Mouse (Mus musculus) lung, postnatal 0 days (tissue): ENCODE measurements around the gene Iqcc. TPM values are rescaled to one million over a fixed set of nuclear protein-coding genes. Genes with fewer than 3 reads are reported as not detected.

ENCODE experiments used
- ATAC-seq: fragments of 200-750 bp; cut with Nextera tagmentation; 2 replicates; pipeline ENCODE4 v1.8.0; 2017; ENCODE audit warnings: moderate library complexity
- DNase-seq: peaks from one replicate; pipeline ENCODE4 v3.0.0-alpha.2; 2016; ENCODE audit warnings: low spot score
- H3K27ac ChIP-seq: fragments of 300-500 bp; sonication (generic); 2 replicates; pipeline ENCODE4 v1.5.1; 2014; ENCODE audit warnings: antibody characterized with exemption, mild to moderate bottlenecking, low read length, mixed read lengths
- H3K27me3 ChIP-seq: fragments of 300-500 bp; sonication (generic); replicated peaks from 2 replicates; pipeline ENCODE4 v1.6.1; 2014; ENCODE audit warnings: low read length, mixed read lengths; ENCODE audit not compliant: insufficient read depth
- H3K36me3 ChIP-seq: fragments of 300-500 bp; sonication (generic); 2 replicates; pipeline ENCODE4 v1.6.1; 2014; ENCODE audit warnings: low read length, mixed read lengths; ENCODE audit not compliant: insufficient read depth
- H3K4me1 ChIP-seq: fragments of 300-500 bp; sonication (generic); 2 replicates; pipeline ENCODE4 v1.6.1; 2014; ENCODE audit warnings: antibody characterized with exemption, low read depth, low read length, mixed read lengths; ENCODE audit not compliant: insufficient read depth
- H3K4me2 ChIP-seq: fragments of 300-500 bp; sonication (generic); replicated peaks from 2 replicates; pipeline ENCODE4 v1.6.1; 2014; ENCODE audit warnings: low read depth, mild to moderate bottlenecking, low read length, moderate library complexity, mixed read lengths
- H3K4me3 ChIP-seq: fragments of 300-500 bp; sonication (generic); 2 replicates; pipeline ENCODE4 v1.5.1; 2014; ENCODE audit warnings: low read depth, low read length
- H3K9ac ChIP-seq: fragments of 300-500 bp; sonication (generic); replicated peaks from 2 replicates; pipeline ENCODE4 v1.6.1; 2014; ENCODE audit warnings: low read depth, mild to moderate bottlenecking
- H3K9me3 ChIP-seq: fragments of 300-500 bp; sonication (generic); 2 replicates; pipeline ENCODE4 v1.6.1; 2016; ENCODE audit warnings: low read length, mixed read lengths
- CTCF ChIP-seq: IDR thresholded peaks from 2 replicates; pipeline ENCODE4 v1.5.1; 2016; ENCODE audit warnings: antibody characterized with exemption, mild to moderate bottlenecking
- EP300 ChIP-seq: IDR thresholded peaks from 2 replicates; pipeline ENCODE4 v1.6.1; 2016; ENCODE audit warnings: antibody characterized with exemption, mild to moderate bottlenecking, control low read depth
- WGBS: fragments of 180-500 bp; shearing (Covaris S2); extraction: QIAGEN DNeasy Blood & Tissue Kit; methylation state at CpG from one replicate; pipeline ENCODE4 v1.1.7; 2014; 5-methylcytosine and 5-hydroxymethylcytosine counted together
- polyA plus RNA-seq: library from polyadenylated mRNA; unstranded; fragments of >200 nt; fragmentation: Nextera tagmentation; extraction: Ambion mirVana; gene quantifications from 2 replicates; pipeline ENCODE4 v1.2.1, GENCODE M21; 2015

Iqcc gene
- polyA plus RNA-seq, 1 experiment from 2014 or later, result 27.8 TPM

- H3K27me3 ChIP-seq, result no peaks in the 10 kb centered on the region
- DNase-seq (no peak), ATAC-seq (no peak)
- H3K4me2 ChIP-seq, result no peak overlapping the region
- H3K27ac ChIP-seq, result no peak overlapping the region
- no peak overlapping the region for H3K9ac ChIP-seq
- no peaks in the 10 kb centered on the region for H3K9me3 ChIP-seq
- peaks cover 40% of the 10 kb centered on the region for H3K36me3 ChIP-seq
- no peak overlapping the region for H3K4me3 ChIP-seq
- no peaks in the 10 kb centered on the region for H3K4me1 ChIP-seq
- TF ChIP-seq EP300 (no peak), CTCF (no peak)
- 88% methylated on average over 6 of the region's 6 CpGs for WGBS
Observed at GRCm38 (mm10) chr4:129645204-129645603, 26.3 kb upstream of the Iqcc start.

GRCm38 (mm10) chr4:129641756-129642155 lies 22.9 kb upstream of the Iqcc start:
- TF ChIP-seq EP300 (no peak), CTCF (no peak)
- H3K27ac ChIP-seq, result no peak overlapping the region; the same call in 1 of the 2 replicates
- DNase-seq, result peak; percentile 62

GRCm38 (mm10) chr4:129640638-129641467 lies 22.0 kb upstream of the Iqcc start, which contains the start of gene Txlna:
Gene Txlna, minus strand, starts transcription at chr4:129641065.
- WGBS, result under 1% methylated on average over 52 of the region's 60 CpGs

More at GRCm38 (mm10) chr4:129641756-129642155, 22.9 kb upstream of the Iqcc start:
- no peak overlapping the region for H3K9ac ChIP-seq
- ATAC-seq, result no peak
- H3K4me1 ChIP-seq, result peaks cover 16% of the 10 kb centered on the region
- no peak overlapping the region for H3K4me2 ChIP-seq
- H3K9me3 ChIP-seq, result no peaks in the 10 kb centered on the region
- WGBS, result 38% methylated on average over 5 of the region's 5 CpGs
- H3K27me3 ChIP-seq, result no peaks in the 10 kb centered on the region
- H3K4me3 ChIP-seq, result no peak overlapping the region
- H3K36me3 ChIP-seq, result peaks cover 9% of the 10 kb centered on the region; the same call in 1 of the 2 replicates

GRCm38 (mm10) chr4:129640101-129640637 lies 21.3 kb upstream of the Iqcc start:
- ATAC-seq, result peak; percentile 18; the same call in 1 of the 2 replicates
- no peaks in the 10 kb centered on the region for H3K9me3 ChIP-seq
- H3K4me3 ChIP-seq, result peak overlapping the region; percentile 54
- H3K9ac ChIP-seq, result peak overlapping the region; percentile 48
- H3K27me3 ChIP-seq, result no peaks in the 10 kb centered on the region
- 0% methylated on average over 17 of the region's 17 CpGs for WGBS
- TF ChIP-seq CTCF (no peak), EP300 (no peak)
- 0 out of 2 replicates have a peak, but pooled peaks cover 3% of the 10 kb centered on the region for H3K36me3 ChIP-seq
- H3K4me1 ChIP-seq, result peaks cover 16% of the 10 kb centered on the region
- peak; percentile 64 for DNase-seq
- H3K4me2 ChIP-seq, result peak overlapping the region; percentile 66
- H3K27ac ChIP-seq, result peak overlapping the region; percentile 94

More at GRCm38 (mm10) chr4:129640638-129641467, 22.0 kb upstream of the Iqcc start, which contains the start of gene Txlna:
- Histone ChIP-seq H3K4me1 (peaks cover 16% of the 10 kb centered on the region), H3K9me3 (no peaks in the 10 kb centered on the region), H3K27me3 (no peaks in the 10 kb centered on the region), H3K27ac (peak within 1 kb of the TSS; percentile 94), H3K9ac (peak within 1 kb of the TSS; percentile 48), H3K36me3 (peaks cover 6% of the 10 kb centered on the region; the same call in 1 of the 2 replicates), H3K4me2 (peak within 1 kb of the TSS; percentile 66), H3K4me3 (peak within 1 kb of the TSS; percentile 54)
- peak; percentile 95 for ATAC-seq
- DNase-seq, result peak; percentile 99
- TF ChIP-seq CTCF, result 0 out of 2 replicates have a peak, but pooled peaks have one; percentile 19
- peak; percentile 52; the same call in 1 of the 2 replicates for TF ChIP-seq EP300

- Histone ChIP-seq H3K9me3 (no peaks in the 10 kb centered on the region), H3K36me3 (no peaks in the 10 kb centered on the region), H3K9ac (0 out of 2 replicates have a peak overlapping the region, but pooled peaks have one; percentile 48), H3K4me3 (no peak overlapping the region), H3K4me1 (peaks cover 16% of the 10 kb centered on the region), H3K27me3 (no peaks in the 10 kb centered on the region), H3K4me2 (peak overlapping the region; percentile 66), H3K27ac (0 out of 2 replicates have a peak overlapping the region, but pooled peaks have one; percentile 94)
- TF ChIP-seq EP300, result no peak
- TF ChIP-seq CTCF, result no peak
- WGBS, result 71% methylated on average over 15 of the region's 15 CpGs
- no peak for DNase-seq
- ATAC-seq, result no peak
Observed at GRCm38 (mm10) chr4:129639221-129639620, 20.3 kb upstream of the Iqcc start.

GRCm38 (mm10) chr4:129633852-129634251 lies 15.0 kb upstream of the Iqcc start:
- TF ChIP-seq CTCF (no peak), EP300 (no peak)
- Histone ChIP-seq H3K27me3 (no peaks in the 10 kb centered on the region), H3K9ac (no peak overlapping the region), H3K27ac (no peak overlapping the region), H3K4me1 (peaks cover 4% of the 10 kb centered on the region), H3K36me3 (peaks cover 21% of the 10 kb centered on the region), H3K4me2 (no peak overlapping the region), H3K9me3 (no peaks in the 10 kb centered on the region), H3K4me3 (no peak overlapping the region)
- DNase-seq (no peak), ATAC-seq (peak; percentile 58)
- WGBS, result 67% methylated on average over 6 of the region's 6 CpGs
